Mouse (Mus musculus) liver, postnatal 0 days (tissue): ENCODE results near the gene Gm10778.

ENCODE experiments used
- CTCF ChIP-seq: sonication (generic); IDR thresholded peaks from 2 replicates; pipeline ENCODE4 v1.5.1; 2016; ENCODE audit warnings: antibody characterized with exemption, low read depth
- EP300 ChIP-seq: IDR thresholded peaks from 2 replicates; pipeline ENCODE4 v1.6.1; 2016; ENCODE audit warnings: antibody characterized with exemption, low read depth, mild to moderate bottlenecking

GRCm38 (mm10) chr10:81656174-81656573, 7.3 kb downstream of the Gm10778 start:
- no peak for TF ChIP-seq CTCF
- no peak for TF ChIP-seq EP300
